Mouse (Mus musculus): Measurements from ENCODE around the gene Rbfox3.

Rbfox3 gene

DNA sequence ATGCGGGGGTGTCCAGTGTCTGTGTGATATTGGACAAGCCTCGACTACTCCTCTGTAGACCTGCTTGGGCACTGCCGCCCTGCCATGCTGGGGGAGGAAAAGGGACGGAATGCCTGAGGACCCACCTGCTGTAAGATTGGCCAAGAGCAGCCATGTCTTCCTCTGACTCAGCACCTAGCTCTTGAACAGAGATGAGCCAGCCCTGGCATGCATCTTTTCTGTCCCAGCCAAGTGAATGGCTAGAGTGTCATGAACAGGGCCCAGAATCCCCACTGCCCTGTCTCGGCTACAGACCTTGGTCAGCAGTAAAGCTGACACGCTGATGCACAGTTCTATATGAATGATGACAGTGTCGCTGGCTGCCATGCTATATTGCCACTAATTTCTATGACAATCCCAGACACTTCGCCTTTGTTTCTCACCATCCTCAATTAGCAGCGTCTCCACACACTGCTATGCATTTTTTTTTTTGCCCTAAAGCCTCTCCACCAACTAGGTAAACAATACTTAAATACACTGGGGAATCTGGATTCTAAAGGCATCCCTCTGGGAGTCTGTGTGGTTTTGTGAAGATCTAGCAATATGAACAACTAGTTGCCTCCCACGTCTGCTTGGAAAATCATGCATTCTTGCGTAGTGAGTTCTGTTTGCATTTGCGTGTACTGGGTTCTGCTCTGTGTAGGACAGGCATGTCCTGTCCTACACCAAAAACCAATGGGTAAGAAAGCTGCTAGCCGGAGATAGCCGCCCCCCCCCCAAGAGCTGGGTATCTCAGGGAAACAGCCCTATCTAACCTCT lies 257.7 kb downstream of the Rbfox3 start:
- no peak for DNase-seq

DNA sequence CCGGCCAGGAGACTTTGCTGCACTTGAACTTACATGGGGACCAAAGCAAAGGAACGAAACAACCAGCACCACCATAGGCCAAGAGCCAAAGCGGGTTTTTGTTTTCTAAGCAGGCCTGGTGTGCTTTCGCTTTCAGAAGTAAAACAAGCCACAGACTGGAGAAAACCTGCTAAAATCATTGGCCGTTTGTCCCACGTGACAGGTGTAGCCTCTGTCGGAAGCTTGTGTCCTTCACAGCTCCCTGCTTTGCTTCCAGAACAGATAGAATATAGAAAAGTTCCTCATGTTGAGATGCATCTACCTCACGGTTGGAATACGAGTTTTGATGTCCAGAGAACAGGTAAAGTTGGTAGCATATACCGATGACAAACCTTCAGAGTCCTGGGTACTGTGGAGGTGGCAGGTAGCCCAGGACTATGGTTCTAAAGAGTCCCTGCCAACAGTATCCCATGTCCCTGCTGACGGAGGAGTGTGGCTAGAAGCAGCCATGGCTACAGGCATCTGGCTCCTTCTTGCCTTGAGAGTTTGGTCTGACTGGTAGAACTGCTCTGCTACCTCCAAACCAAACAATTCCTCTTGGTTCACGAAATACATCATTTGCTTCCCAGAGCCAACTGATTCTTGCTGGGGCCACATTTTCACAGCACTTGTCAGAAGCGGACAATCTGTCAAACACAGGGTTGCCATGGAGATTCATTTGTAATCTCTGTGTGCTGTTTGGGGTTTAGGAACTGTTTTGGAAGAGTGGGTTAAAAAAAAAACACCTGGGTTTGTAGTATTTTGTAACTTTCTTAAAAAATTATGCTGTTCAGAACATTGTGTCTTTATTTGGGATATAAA lies 258.8 kb downstream of the Rbfox3 start:
- no peak for DNase-seq

DNA sequence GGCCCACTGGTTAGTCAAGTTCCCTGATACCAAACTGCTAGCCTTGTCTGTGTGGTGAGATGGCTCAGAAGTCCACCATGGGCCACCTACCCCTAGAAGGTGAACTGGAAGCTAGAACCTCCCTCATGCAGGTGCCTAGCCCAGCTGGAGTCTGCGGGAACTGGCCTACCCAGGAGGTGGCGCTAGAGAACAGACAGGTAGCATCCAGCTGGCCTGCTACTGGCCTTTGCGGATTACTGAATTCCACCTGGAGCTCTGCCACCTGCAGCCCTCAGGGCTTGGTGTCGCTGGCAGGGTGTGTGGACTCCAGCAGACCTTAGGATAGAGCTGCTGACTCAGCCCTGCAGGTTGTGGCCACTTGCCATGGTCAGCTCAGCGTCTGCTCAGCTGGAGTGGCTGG lies 263.0 kb downstream of the Rbfox3 start:
- peak; percentile 79 to 80 for DNase-seq

DNA sequence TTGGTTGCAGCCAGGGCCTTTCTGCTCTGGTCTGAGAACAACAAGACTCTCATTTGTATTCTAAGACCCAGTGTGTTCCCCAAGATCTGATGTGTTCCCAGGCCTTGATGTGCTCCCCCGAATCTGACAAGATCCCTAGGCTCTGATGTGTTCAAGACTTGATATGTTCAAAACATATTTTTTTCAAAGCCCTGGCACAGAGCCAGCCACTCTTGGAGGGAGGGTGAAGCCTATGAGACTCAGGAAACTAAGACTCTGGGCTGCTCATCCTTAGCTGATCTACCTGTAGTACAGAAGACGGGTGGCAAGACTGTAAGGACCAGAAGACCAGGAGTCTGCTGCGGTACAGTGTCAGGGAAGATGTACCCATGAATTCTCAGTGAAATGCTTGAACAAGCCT lies 264.5 kb downstream of the Rbfox3 start:
- no peak for DNase-seq

DNA sequence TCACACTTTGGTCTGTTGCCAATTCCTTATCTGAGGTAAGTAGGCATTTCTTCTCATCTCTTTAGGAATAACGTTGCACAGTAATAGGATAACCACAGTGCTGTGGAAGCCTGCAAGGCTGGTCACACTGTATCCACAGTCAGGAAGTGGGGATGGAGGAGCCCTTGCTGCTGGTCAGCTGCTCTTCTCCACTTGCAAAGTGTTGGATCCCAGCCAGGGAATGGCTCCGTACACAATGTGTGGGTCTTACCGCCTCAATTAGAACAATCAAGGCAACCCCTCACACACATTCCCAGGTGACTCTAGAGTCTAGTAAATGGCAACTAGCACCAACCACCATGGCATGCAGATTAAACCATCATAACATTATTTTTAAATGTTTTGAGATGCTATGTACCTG lies 266.2 kb downstream of the Rbfox3 start:
- DNase-seq: no peak

DNA sequence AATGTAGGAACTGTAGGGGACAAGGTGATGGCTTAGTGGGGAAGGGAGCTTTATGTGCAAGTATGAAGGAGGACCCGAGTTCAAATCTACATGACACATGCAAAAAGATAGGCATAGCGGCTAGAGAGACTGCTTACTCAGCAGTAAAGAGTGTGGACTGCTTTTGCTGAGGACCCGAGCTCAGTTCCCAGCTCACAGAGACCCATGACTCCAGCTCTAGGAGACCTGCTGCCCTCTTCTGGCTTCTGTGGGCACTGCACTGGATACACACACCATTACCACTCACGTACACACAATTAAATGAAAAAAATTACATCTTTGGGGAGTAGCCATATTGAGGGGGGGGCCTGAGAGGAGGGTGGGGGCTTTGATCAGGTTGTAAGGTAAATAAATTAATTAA lies 270.7 kb downstream of the Rbfox3 start:
- no peak for DNase-seq

DNA sequence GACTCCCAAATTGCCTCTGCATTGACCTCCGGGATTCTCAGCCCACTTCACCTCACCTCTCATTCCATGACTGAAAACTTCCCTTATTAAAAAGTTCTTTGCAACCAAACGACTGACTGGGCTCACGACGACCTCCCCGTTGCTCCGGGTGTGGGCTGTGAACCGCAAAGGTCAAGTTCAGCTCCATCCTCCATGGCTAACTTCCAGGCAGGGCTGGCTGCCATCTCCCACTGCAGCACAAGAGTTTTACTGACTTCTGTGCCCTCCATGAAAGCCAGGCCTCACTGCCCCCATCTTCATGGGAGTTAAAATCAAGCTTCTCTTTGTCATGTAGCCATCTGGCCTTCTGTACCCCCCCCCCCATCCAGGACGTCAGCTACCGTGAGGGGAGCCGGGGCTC lies 273.7 kb downstream of the Rbfox3 start:
- peak in 1 of 2 experiments; percentile 8 for DNase-seq

DNA sequence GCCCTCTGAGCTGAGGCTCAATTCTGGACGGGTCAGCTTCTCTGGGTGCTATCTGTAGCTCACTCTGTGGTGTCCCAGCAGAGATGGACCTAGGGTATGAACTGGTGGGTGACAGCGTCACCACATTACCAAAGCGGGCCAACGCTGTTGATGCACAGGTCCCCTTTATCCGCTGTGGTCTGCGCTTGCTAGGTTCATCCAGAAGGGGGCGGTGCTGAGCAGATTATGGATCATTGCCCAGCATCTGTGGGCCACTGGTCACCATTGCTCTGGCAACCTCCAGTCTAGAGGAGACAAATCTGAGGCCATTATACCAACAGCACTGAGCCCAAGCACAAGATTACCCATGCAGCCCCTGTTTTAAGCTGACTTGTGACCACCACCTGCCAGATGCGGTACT lies 276.8 kb downstream of the Rbfox3 start:
- DNase-seq: peak in 1 of 2 experiments; percentile 8

DNA sequence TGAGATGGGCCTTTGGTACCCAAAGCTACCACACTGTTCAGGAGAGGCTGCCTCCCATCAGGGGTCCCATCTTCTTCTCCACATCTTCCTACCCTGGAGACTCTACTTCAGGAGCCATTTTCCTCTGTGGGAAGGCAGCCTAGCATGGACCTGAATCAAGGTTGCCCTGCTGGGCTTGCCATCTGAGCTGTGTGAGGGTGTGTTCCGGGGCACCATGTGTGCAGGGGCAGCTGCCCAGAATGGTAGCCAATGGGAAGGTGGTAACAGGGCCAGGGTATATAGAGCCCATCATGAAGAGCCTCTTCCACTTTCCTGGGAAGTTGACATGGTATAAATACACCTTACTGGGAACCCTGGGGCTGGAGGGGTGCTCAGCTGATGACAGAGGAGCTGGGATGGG lies 281.7 kb downstream of the Rbfox3 start:
- DNase-seq: no peak

DNA sequence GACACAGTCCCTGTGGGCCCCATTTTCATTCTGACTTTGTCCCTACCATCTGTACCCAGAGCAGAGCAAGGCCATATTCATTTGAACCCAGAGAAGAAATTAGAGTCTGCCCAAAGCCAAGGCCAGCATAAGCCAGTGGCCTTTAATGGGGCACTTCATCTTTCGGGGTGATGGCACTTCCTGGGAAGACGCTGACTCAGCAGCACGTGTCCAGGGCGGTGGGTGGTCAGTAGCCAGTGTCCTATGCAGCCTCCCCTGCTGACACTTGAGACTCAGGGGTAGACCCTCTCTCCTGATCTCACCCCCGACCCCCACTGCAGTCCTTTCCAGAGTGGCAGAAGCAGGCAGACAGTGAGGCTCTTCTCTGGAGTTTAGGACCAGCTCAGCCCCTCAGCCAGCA lies 283.9 kb downstream of the Rbfox3 start:
- no peak for DNase-seq

DNA sequence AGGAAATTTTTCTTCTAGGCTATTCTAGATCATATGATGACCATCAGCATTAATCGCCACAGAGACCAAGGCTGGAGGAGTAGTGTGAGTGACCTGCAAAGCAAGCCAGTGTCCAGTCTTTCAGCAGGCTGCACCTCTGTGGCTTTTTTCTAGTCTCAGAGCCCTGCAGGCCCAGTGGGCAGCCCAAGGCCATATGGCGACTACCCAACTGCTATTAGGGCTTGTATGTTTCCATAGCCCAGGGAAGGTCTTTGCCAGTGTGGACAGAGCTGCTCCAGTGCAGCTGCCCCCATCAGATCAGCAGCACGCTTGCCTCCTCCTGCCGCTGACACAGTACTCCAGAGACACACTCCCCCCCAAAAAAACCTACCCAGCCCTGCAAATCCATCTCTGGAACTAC lies 290.5 kb downstream of the Rbfox3 start:
- DNase-seq: no peak

DNA sequence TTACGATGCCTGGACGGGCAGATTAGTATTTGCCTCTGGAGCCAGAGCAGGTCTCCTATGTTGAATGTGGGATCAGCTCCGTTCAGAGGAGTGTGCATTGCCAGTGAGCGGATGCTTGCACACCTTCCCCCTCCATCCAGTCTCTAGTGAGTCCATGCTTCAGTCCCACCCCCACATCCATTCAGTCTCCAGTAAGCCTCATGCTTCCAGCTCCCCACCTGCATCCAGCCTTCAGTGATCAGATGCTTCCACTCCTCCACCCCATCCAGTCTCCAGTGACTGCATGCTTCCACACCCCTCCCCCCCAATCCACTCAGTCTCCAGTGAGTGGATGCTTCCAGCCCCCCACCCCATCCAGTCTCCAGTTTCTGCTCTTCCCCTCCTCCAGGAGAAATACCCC lies 297.3 kb downstream of the Rbfox3 start:
- no peak for DNase-seq

DNA sequence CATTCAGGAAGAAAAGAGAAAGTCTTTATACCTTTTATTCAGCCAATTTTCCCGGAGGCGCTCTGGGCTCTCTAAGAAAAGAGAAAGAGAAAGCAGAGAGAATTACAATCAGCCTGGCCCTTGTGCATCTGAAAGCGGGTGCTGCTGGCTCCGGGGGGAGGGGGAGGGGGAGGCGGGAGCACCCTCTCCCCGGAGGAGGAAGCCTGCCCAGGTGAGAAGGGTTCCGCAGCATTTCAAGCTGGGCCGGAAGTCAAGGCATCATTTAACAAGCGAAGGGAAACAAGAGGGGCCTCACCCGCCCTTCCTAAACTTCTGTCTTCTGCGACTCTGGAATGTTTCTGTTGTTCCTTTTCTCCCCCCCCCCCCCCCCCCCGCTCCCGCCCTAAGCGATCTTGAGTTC lies 301.3 kb downstream of the Rbfox3 start:
- DNase-seq: no peak

DNA sequence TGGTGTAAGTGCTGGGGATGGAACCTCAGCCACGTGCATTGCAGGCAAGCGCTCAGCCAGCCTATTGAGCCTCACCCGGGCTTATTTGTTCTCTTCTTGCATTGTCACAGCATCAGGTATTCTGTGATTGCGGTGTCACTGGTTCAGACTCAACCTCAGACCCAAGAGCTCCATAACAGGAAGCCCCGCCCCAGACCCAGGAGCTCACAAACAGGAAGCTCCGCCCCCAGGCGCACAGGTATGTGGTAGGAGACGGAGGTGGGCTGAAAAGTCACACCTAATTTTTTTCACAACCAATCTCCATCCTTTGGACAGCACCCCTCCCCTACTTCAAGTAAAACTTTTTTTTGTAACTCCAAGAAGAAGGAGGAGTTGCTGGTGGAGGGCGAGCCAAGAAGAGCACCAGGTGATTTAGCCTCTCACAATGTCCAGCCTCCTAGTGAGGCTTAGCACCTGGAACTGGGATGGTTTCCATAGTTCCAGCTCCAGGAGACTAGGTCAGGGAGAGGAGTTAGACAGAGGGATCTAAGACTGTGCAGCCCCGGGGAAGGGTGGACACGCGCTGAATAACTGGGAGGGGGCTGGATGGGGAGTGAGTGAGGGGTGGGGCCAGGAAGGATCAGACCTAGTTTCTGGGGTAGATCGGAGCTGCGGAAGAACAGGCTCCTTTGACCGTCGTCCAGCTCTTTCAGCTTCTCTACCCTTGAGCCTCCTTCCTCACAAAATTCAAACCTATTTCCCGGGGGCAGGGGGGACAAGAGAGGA lies 302.0 kb downstream of the Rbfox3 start:
- DNase-seq: no peak

DNA sequence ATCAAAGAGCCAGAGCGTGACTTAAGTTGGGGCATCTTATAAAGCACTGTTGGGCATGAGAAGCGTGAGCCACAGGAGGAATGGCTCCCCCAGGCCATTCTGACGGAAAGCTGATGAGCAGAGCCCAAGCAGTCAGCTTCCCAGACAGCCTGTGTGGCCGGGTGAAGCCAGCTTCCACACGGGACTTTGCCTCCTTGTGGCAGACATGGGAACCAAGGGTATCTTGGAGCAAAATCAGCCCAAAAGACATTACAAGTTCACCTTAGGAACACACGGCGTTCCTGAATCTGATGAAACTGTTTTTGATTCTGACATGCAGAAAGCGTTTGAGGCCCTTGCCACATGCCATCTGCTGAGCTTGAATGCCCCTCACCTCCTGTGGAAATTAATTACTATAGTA lies 303.5 kb downstream of the Rbfox3 start:
- DNase-seq: no peak

DNA sequence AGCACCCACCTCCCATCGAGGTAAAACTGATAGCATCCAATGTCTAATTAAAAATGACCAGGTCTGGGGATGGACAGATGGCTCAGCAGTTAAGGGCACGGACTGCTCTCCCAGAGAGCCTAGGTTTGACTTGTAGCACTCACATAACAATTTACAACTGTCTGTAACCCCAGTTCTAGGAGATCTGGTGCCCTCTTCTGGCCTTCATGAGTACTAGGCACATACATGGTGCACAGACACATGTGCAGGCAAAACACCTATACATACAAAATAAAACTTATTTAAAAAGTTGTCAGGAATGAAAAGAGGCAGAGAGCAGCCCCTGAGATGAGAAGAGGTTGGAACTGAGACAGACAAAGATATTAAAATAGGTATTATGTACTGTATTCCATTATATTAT lies 305.8 kb downstream of the Rbfox3 start:
- no peak for DNase-seq

DNA sequence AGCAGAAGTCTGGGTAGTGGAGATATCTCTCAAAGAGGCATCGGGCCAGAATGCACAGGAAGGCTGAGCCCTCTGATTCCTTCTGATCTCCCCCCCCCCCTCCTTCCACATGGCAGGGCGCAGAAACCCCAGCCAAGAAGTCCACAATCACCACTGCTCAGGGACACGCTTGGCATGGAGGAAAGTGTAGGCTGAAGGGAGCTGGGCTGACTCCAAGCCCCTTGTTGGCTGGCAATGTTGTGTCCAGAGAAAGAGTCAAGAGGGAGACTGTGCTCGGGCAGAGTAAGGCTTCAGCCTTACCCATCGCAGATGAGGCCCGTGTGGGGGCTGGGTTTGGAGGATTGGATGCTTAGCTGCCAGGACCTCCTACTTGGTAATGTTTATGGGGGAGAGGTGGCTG lies 307.2 kb downstream of the Rbfox3 start:
- no peak for DNase-seq

DNA sequence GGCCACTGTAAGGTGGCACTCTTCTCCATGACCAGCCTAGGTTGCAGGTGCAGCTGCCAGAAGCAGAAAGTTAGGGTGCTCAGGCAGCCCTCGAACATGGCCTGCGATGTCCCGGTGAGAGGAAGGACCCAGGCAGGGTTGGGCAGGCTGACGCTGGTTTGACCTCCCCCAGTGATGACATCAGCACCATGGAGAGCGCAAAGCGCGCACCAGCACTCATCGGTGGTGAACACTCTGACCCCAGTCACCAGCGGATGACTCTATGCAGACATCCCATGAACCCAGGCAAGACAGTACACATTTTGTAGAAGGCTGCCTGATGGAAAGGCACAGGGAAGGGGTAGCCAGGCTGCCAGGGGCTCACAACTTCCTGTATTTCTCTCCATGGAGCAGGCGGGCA lies 308.3 kb downstream of the Rbfox3 start:
- DNase-seq: peak in 1 of 2 experiments; percentile 20

DNA sequence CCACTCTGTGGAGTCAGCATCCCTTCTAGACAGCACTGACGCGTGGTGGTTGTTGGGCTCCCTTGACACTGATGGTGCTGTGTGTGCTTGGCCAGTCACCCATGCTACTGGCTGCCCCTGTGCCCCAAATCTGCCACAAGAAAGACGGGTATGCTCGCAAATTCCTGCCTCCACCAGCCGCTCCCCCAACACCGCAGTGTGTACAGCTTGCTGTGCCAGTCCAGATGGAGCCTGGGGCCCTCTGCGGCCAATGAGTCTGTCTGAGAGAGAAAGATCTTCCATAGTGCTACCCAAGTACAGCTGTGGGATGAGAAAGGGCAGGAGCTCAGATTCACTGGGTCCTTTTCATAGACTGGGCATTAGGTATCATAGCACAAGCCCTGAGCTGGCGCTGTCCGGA lies 309.9 kb downstream of the Rbfox3 start:
- no peak for DNase-seq

DNA sequence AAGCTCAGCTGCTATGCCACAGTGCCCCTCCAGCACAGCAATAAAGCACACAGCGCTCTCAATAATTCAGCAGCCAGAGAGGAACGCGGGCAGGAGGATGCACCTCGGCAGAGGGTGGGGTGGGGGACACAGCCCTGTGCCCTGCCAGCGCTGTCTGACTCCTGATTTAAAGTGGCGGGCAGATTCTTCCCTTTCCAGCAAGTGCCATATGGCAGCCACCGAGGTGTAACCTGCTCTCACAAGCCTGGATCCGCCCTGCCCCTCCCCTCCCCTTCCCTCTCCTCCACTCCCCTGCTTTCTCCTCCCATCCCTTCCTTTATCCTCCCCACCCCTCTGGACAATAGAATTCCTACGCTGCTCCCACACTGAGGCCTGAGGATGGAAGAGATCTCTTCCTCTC lies 311.2 kb downstream of the Rbfox3 start:
- no peak for DNase-seq

DNA sequence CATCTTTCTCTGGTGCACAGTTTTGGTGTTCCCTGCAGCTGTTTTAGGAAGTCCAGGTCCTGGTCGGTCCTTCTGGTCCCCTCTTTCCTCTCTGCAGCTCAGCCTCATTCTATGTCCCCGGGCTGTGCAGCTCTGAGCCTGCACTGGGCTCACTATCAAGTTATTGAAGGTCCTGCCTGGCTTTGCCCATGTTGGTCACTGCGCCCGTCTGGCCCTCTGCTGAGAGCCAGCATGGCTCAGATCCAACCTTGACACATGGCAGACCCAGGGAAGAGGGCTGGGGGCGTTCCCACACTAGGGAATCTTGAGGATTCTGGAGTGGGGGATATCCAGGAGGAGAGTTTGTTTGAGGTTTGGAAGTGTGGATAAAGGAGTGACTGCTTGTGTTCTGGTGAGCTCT lies 312.7 kb downstream of the Rbfox3 start:
- no peak for DNase-seq

DNA sequence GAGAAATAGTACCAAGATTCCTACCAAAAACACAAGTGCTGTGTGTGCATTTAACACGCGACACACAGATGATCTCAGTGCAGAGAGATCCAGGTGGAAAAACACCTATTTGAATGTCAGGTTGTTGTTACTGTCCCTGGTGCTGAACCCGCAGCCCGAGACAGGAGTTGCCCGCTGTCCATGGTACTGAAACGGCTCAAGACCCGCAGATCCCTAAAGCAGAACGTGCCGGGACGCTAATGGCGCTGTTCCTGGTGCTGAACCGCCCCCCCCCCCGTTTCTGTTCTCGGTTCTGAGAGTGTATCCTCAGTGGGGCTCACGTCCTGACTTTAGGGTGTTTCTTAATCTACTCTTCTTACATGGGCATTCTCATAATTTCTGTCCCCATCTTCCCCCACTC lies 326.6 kb downstream of the Rbfox3 start:
- peak; percentile 87 to 94 for DNase-seq

DNA sequence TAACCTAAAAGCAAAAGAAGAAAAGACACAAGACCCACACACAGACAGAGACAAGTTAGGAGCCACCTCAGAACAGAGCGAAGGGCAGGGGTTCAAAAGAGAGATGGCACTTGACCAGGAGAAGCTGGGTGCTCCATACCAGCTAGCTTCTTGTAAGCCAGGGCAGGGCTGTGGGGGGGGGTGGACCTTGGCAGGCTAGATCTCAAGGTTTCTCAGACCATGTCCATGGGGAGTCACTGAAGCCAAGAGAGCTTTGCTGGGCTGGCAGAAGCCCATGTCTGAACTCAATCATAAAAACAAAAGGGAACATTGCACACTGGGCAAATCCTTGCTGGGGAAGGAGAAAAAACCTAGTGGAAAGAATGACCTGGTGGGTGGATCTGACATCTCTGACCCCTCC lies 327.4 kb downstream of the Rbfox3 start:
- DNase-seq: no peak

DNA sequence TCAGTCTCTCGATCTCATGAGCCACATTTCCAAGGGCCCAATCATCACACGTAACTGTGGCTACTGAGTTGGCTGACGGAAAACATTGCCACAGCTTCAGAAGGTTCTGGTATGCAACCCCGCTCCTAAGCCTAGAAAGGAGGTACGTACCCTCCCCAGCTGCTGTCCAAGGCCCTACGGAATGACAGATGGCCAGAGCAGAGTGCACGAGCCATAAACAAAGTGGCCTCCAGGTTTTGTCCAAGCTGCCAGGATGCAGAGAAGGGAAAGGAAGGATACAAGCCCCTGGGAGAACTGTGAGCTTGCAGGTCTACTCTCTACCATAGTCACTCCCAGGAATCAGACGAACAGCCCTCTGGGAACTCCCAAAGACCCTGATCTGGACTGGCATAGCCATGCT lies 327.8 kb downstream of the Rbfox3 start:
- no peak for DNase-seq

All from kidney, postnatal 25 days (tissue).